Mouse (Mus musculus) intestine, postnatal 0 days (tissue): ENCODE data around the gene Mvp. TPM values are rescaled to one million over a fixed set of nuclear protein-coding genes. Genes with fewer than 3 reads are reported as not detected.
A peak's percentile ranks its signal among the peaks of the same experiment; 100 is the strongest.

Experiments
- ATAC-seq: fragments of 200-750 bp; cut with Nextera tagmentation; 2 replicates; pipeline ENCODE4 v1.8.0; 2017; ENCODE audit warnings: mild to moderate bottlenecking, moderate TSS enrichment, moderate library complexity
- H3K27ac ChIP-seq: fragments of 300-500 bp; sonication (generic); 2 replicates; pipeline ENCODE4 v1.5.1; 2014; ENCODE audit warnings: mild to moderate bottlenecking, low read depth, low read length, moderate library complexity
- H3K27me3 ChIP-seq: fragments of 300-500 bp; sonication (generic); replicated peaks from 2 replicates; pipeline ENCODE4 v1.6.1; 2014; ENCODE audit warnings: low read length, mixed read lengths; ENCODE audit not compliant: control insufficient read depth, insufficient read depth
- H3K36me3 ChIP-seq: fragments of 300-500 bp; sonication (generic); 2 replicates; pipeline ENCODE4 v1.6.1; 2014; ENCODE audit warnings: mild to moderate bottlenecking, moderate library complexity; ENCODE audit not compliant: control insufficient read depth, insufficient read depth
- H3K4me1 ChIP-seq: fragments of 300-500 bp; sonication (generic); replicated peaks from 2 replicates; pipeline ENCODE4 v1.6.1; 2014; ENCODE audit warnings: antibody characterized with exemption, low read length, mixed read lengths; ENCODE audit not compliant: control insufficient read depth, insufficient read depth
- H3K4me2 ChIP-seq: fragments of 300-500 bp; sonication (generic); replicated peaks from 2 replicates; pipeline ENCODE4 v1.6.1; 2014; ENCODE audit warnings: low read depth, mild to moderate bottlenecking, moderate library complexity
- H3K4me3 ChIP-seq: fragments of 300-500 bp; sonication (generic); 2 replicates; pipeline ENCODE4 v1.5.1; 2014; ENCODE audit warnings: low read depth, low read length
- H3K9ac ChIP-seq: fragments of 300-500 bp; sonication (generic); 2 replicates; pipeline ENCODE4 v1.6.1; 2014; ENCODE audit warnings: mild to moderate bottlenecking, low read depth, low read length
- H3K9me3 ChIP-seq: fragments of 300-500 bp; sonication (generic); 2 replicates; pipeline ENCODE4 v1.6.1; 2016; ENCODE audit warnings: mixed run types; ENCODE audit not compliant: control insufficient read depth
- CTCF ChIP-seq: sonication (generic); IDR thresholded peaks from 2 replicates; pipeline ENCODE4 v1.5.1; 2016; ENCODE audit warnings: low read depth, mild to moderate bottlenecking, control low read depth, antibody characterized with exemption, moderate library complexity
- WGBS: fragments of 180-500 bp; shearing (Covaris S2); extraction: QIAGEN DNeasy Blood & Tissue Kit; methylation state at CpG from one replicate; pipeline ENCODE4 v1.1.7; 2014; 5-methylcytosine and 5-hydroxymethylcytosine counted together
- polyA plus RNA-seq: library from polyadenylated mRNA; unstranded; fragments of >200 nt; fragmentation: Nextera tagmentation; extraction: Ambion mirVana; gene quantifications from 2 replicates; pipeline ENCODE4 v1.2.1, GENCODE M21; 2015

The Mvp gene
- polyA plus RNA-seq, 1 experiment from 2014 or later, result 79.8 TPM

- Histone ChIP-seq H3K27ac (peak overlapping the region; percentile 94), H3K4me1 (peaks cover 15% of the 10 kb centered on the region), H3K4me3 (no peak overlapping the region), H3K4me2 (no peak overlapping the region), H3K9me3 (no peaks in the 10 kb centered on the region), H3K9ac (no peak overlapping the region), H3K36me3 (no peaks in the 10 kb centered on the region), H3K27me3 (no peaks in the 10 kb centered on the region)
- WGBS, result 77% methylated on average over 6 of the region's 6 CpGs
- no peak for ATAC-seq
- no peak for TF ChIP-seq CTCF
Observed at GRCm38 (mm10) chr7:127007313-127008024, 7.0 kb downstream of the Mvp start.

DNA sequence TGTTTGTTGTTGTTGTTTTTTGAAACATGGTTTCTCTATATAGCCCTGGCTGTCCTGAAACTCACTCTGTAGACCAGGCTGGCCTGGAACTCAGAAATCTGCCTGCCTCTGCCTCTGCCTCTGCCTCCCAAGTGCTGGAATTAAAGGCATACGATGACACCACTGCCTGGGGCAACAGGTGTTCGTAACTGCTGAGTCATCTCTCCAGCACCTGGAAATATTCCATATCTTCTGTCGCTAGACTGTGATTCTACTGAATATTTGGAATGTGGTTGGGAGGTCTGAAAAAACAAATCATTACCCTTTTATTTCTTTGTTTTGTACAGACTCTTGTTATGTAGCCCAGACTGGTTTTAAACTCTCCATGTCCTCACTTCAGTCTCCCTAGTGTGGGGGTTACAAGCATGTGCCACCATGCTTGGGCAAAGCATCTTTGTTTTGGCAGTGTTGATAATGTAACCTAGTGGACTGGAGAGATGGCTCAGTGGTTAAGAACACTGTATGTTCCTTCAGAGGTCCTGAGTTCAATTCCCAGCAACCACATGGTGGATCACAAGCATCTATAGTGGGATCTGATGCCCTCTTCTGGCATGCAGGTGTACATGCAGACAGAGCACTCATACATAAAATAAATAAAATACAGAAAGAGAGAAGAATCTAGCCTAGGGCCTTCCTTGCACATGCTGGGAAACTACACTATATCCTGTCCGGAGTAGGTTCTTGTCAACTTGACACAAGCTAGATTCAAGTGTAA lies 10.1 kb downstream of the Mvp start:
- Histone ChIP-seq H3K9me3 (no peaks in the 10 kb centered on the region), H3K27ac (no peak overlapping the region; the same call in 1 of the 2 replicates), H3K4me2 (no peak overlapping the region; the same call in 1 of the 2 replicates), H3K9ac (no peak overlapping the region), H3K27me3 (no peaks in the 10 kb centered on the region), H3K36me3 (peaks cover 19% of the 10 kb centered on the region), H3K4me3 (no peak overlapping the region), H3K4me1 (peaks cover 13% of the 10 kb centered on the region)
- no peak for ATAC-seq
- 51% methylated on average over 4 of the region's 4 CpGs for WGBS
- TF ChIP-seq CTCF, result peak; percentile 55

DNA sequence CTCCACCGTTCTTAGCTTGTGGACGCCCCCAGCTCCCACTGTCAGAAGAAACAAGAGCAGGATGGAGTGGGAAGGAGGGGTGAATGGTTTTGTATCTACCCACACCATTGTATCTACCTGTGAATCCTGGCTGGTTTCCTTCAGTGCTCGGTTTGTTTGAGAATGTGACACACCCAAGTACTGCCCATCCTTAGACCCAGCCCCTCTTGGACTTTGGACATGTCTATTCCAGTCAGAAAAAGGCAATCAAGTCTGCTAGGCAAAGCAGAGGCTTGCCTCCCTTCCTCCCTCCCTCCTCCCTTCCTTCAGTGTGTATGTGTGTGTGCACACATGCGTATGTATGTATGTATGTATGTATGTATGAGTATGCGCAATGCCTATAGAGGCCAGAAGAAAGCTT lies 10.8 kb downstream of the Mvp start:
- peaks cover 6% of the 10 kb centered on the region; the same call in 1 of the 2 replicates for H3K4me1 ChIP-seq
- no peak for TF ChIP-seq CTCF
- no peak overlapping the region for H3K9ac ChIP-seq
- no peak overlapping the region for H3K4me3 ChIP-seq
- peaks cover 26% of the 10 kb centered on the region for H3K36me3 ChIP-seq
- no peaks in the 10 kb centered on the region for H3K27me3 ChIP-seq
- ATAC-seq, result peak; percentile 74
- WGBS, result 55% methylated on average over 5 of the region's 5 CpGs
- no peak overlapping the region; the same call in 1 of the 2 replicates for H3K27ac ChIP-seq
- peak overlapping the region; percentile 47 for H3K4me2 ChIP-seq
- H3K9me3 ChIP-seq, result no peaks in the 10 kb centered on the region

DNA sequence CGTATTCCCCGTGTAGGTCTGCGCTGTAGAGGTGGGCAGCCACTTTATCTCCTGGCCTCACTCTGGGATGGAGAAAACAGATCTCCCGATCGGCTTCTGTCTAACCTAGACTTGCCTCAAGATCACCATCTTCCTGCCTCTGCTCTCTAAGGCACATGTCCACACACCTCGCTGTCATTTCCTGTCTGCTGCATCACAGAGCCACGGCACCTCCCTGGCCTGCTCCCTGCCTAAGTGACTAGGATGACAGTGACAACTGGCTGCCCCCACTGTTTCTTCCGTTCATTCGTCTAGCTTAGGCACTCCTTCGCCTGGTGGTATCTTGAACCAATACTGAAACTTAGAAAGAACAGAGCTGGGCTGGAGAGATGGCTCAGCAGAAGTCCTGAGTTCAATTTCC lies 14.9 kb downstream of the Mvp start:
- H3K27me3 ChIP-seq, result no peaks in the 10 kb centered on the region
- peaks cover 55% of the 10 kb centered on the region for H3K36me3 ChIP-seq
- H3K4me2 ChIP-seq, result no peak overlapping the region
- ATAC-seq, result no peak
- no peak overlapping the region for H3K4me3 ChIP-seq
- no peak overlapping the region for H3K9ac ChIP-seq
- no peaks in the 10 kb centered on the region; the same call in 1 of the 2 replicates for H3K4me1 ChIP-seq
- TF ChIP-seq CTCF, result no peak
- H3K27ac ChIP-seq, result no peak overlapping the region
- H3K9me3 ChIP-seq, result no peaks in the 10 kb centered on the region
- WGBS, result 75% methylated on average over 10 of the region's 10 CpGs

DNA sequence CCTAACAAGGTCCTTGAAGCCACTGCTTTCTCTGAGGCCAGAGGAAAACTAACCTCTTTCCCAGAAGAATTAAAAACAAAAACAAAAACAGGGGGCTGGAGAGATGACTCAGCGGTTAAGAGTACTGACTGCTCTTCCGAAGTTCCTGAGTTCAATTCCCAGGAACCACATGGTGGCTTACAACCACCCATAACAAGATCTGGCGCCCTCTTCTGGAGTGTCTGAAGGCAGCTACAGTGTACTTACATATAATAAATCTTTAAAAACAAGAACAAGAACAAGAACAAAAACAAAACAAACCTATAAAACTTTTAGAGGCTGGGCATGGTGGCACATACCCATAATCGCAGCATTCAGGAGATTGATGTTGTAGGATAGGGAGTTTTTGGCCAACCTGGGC lies 18.0 kb downstream of the Mvp start:
- Histone ChIP-seq H3K4me3 (no peak overlapping the region), H3K9ac (no peak overlapping the region), H3K9me3 (no peaks in the 10 kb centered on the region), H3K27ac (no peak overlapping the region), H3K4me2 (no peak overlapping the region), H3K4me1 (no peaks in the 10 kb centered on the region), H3K36me3 (peaks cover 69% of the 10 kb centered on the region), H3K27me3 (no peaks in the 10 kb centered on the region)
- no peak for ATAC-seq
- peak; percentile 52 for TF ChIP-seq CTCF
- 82% methylated on average over 4 of the region's 4 CpGs for WGBS

DNA sequence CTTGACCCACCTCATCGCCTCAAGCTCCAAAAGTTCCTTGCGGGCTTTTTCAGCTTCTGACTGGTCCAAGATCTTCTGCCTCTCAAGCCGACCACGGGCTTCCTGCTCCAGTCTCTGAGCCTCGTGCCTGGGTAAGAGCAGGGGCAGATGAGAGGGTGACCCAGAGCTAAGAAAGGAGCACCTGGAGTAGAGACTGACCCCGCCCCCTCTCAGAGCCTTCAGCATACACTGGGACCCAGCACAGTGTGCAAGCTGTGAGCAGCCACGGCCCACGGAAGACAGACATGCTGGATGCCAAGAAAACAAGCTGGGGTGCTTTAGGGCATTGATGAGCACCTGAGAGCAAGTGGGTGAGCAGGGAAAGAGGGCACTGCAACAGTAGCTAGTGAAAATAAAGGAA lies 25.6 kb downstream of the Mvp start:
- no peak for ATAC-seq
- Histone ChIP-seq H3K4me2 (no peak overlapping the region), H3K9me3 (no peaks in the 10 kb centered on the region), H3K27ac (no peak overlapping the region), H3K36me3 (peaks cover 47% of the 10 kb centered on the region), H3K27me3 (no peaks in the 10 kb centered on the region), H3K4me3 (no peak overlapping the region), H3K4me1 (no peaks in the 10 kb centered on the region), H3K9ac (no peak overlapping the region)
- no peak for TF ChIP-seq CTCF
- 69% methylated on average over 8 of the region's 8 CpGs for WGBS
